Mouse (Mus musculus): Measurements from ENCODE around the gene Dnajc5g.

DNA sequence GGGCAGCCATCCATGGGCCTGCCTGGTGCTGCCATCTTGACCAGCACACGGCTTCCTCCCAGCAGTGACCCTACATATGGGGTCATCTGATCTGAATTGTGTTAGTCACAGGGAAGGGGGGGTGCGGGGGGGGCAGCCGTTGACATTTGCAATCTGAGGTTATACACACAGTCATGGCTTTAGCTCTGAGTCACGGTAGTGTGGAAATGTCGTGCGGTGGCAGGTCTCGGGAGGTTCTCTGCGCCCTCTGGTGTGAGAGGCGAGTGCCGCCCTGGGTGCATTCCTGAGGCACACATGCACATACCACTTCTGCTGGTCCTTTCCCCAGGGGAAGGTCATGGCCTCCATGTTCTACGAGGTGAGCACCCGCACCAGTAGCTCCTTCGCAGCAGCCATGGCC is 29.7 kb upstream of the Dnajc5g start:
- no peak for TF ChIP-seq CTCF (IDR thresholded peaks at IDR 0.05; ENCODE audit: low read depth)
- TF ChIP-seq EP300 (IDR thresholded peaks at IDR 0.05; ENCODE audit: low read depth), result no peak

All from liver, postnatal 0 days (tissue).